Mouse (Mus musculus) left cerebral cortex, adult 18-20 months (tissue): ENCODE measurements around the gene Sphkap. TPM values are rescaled to one million over a fixed set of nuclear protein-coding genes. Genes with fewer than 3 reads are reported as not detected.

Experiments used
- DNase-seq, 2 experiments: peaks; one replicate each; pipeline ENCODE4 v3.0.0; 2021 to 2022; ENCODE audit warnings: low spot score in 2 of 2, mixed read lengths in 1 of 2
- total RNA-seq, 2 experiments: library from RNA; stranded (reverse); gene quantifications; 2 replicates each; pipeline ENCODE4 v1.2.3; 2021

Sphkap gene
- total RNA-seq, 2 experiments from 2014 or later = 161 to 165 TPM

GRCm38 (mm10) chr1:83297137-83298076 lies 110.6 kb downstream of the Sphkap start:
- DNase-seq = no peak

DNA sequence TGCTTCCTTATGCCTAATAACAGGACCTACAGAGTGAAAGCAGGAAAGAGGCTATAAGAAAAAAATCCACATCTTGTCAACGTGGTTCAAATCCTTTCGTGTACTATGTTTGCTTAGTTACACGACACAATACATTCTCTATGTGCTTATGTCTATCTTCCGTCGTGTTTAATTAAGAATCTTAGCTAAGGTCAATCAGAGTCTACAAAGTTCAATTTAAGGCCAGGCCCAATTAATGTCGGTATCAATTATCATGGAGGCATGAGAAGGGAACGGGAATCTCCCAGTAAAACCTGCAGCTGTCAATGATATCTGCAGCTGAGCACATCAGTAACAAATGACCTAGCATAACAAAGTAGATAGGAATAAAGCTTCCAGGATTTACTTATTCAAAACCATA lies 122.1 kb downstream of the Sphkap start:
- no peak for DNase-seq

GRCm38 (mm10) chr1:83277044-83277443 lies 131.0 kb downstream of the Sphkap start:
- peak; percentile 64 to 72 for DNase-seq

- DNase-seq = no peak
Observed at GRCm38 (mm10) chr1:83276637-83277036, 131.4 kb downstream of the Sphkap start.

GRCm38 (mm10) chr1:83251746-83252145 lies 156.3 kb downstream of the Sphkap start:
- no peak for DNase-seq

GRCm38 (mm10) chr1:83248235-83248746 lies 159.7 kb downstream of the Sphkap start:
- no peak for DNase-seq

DNA sequence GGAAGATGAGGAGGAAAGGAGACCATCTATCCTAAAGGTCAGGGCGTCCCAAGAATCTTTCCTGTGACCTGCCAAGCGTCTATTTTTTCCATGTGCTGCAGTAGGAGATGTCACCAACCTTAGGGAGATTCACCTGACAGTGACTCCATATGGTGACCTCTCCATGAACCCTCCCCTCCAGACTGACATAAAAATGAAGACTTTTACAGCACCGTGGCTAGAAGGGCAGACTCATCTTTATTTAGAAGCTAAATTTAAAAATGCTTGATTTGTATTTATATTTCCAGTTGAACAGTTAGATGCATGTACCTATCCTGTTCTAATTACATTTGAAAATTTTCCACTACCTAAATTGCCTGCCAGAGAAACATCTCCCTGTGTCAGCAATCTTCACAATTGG lies 180.1 kb downstream of the Sphkap start:
- no peak for DNase-seq

DNA sequence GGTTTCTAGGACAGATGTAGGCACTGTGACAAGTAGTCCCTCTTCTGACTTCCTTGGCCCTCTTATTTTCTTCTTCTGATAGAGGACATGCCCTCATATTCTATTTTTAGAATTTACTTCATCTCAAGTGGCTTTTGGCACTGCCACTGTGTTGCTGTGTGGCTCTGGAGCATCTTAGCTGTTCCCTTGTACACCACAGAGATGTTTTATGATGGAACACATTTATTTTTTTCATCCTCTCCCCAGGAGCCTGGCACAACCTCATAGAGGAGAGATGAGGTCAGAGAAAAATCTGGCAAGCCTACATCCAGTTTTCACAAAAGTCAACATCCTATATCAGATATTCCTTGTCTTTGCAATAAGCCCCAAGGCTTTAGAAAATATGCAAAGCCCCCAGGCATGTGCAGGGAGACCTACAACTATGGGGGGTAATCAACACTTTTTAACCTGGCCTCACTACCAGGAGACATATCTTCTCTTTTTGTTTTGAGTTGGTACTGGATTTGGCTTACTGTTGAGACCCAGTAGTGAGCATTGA lies 183.5 kb downstream of the Sphkap start:
- no peak for DNase-seq

DNA sequence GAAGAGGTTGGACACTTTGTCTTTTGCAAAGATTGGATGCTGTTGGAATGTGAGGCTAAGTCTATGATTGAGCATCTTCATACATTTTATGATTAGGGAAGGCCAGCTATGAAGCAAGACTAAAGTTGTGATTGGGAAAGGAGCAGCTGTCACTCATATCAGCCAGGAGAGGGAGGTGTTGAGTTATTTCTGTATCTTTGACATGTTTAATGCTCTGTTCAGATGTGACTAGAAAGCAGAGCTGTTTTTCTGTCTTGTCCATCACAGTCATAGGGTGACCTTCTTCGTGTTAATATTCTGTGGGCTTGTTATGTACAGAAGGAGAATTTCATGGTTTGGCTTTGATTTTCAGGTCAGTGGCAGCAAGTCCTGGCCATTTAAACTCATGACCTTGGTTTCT lies 184.9 kb downstream of the Sphkap start:
- DNase-seq = no peak

- DNase-seq = peak; percentile 15 to 18
Observed at GRCm38 (mm10) chr1:83218260-83218659, 189.7 kb downstream of the Sphkap start.

GRCm38 (mm10) chr1:83209981-83210380 lies 198.0 kb downstream of the Sphkap start:
- DNase-seq = no peak

Other genes with a start within 250 kb of the Sphkap start
- under 1 TPM; 0.26 to 0.28 TPM for gene Daw1, start 248.4 kb downstream of the Sphkap start, total RNA-seq